Mouse (Mus musculus): ENCODE measurements around the gene Saxo1. TPM values are rescaled to one million over a fixed set of nuclear protein-coding genes. Genes with fewer than 3 reads are reported as not detected.
A peak's percentile ranks its signal among the peaks of the same experiment; 100 is the strongest.

Saxo1 gene
- total and polyA plus RNA-seq, 3 experiments: not detected

- no peak overlapping the region for H3K9ac ChIP-seq (ENCODE audit: control insufficient read depth, low read depth, low read length, poor library complexity, severe bottlenecking)
- H3K27me3 ChIP-seq (ENCODE audit: control insufficient read depth in 1 of 2, insufficient read depth in 2 of 2, low read length in 2 of 2): peaks cover 0 to 10% of the 10 kb centered on the region in 2 experiments; a peak in 2 of 4 replicates
Measured at GRCm38 (mm10) chr4:86538936-86539335, 19.2 kb downstream of the Saxo1 start.

GRCm38 (mm10) chr4:86537972-86538371 is 20.2 kb downstream of the Saxo1 start:
- Histone ChIP-seq H3K4me3 (ENCODE audit: control insufficient read depth in 1 of 2, insufficient read depth in 1 of 2, low read depth in 2 of 2, low read length in 2 of 2) (no peak overlapping the region), H3K27ac (ENCODE audit: control insufficient read depth, low read depth, low read length) (no peak overlapping the region), H3K9ac (ENCODE audit: control insufficient read depth, low read depth, low read length, poor library complexity, severe bottlenecking) (no peak overlapping the region), H3K4me1 (ENCODE audit: control insufficient read depth in 1 of 2, insufficient read depth in 2 of 2, low read length in 2 of 2) (peaks cover 0 to 3% of the 10 kb centered on the region in 2 experiments; a peak in 1 of 4 replicates), H3K9me3 (replicated peaks; ENCODE audit: insufficient read depth, low read length) (no peaks in the 10 kb centered on the region), H3K36me3 (ENCODE audit: control insufficient read depth in 1 of 2, insufficient read depth in 2 of 2, low read length in 2 of 2) (no peaks in the 10 kb centered on the region), H3K79me2 (ENCODE audit: control insufficient read depth, insufficient read depth, low read length, poor library complexity) (no peaks in the 10 kb centered on the region), H3K27me3 (ENCODE audit: control insufficient read depth in 1 of 2, insufficient read depth in 2 of 2, low read length in 2 of 2) (peaks cover 0 to 8% of the 10 kb centered on the region in 2 experiments; a peak in 2 of 4 replicates)
- TF ChIP-seq ZC3H11A (IDR thresholded peaks at IDR 0.05; ENCODE audit: low read depth, low read length) (peak; percentile 52), JUND (IDR thresholded peaks at IDR 0.05; ENCODE audit: low read depth, low read length) (no peak), RCOR1 (IDR thresholded peaks at IDR 0.05; ENCODE audit: low read depth, low read length) (no peak), ZNF384 (IDR thresholded peaks at IDR 0.05; ENCODE audit: low read depth, low read length) (peak; percentile 81), NELFE (IDR thresholded peaks at IDR 0.05; ENCODE audit: low read depth, low read length) (no peak), BHLHE40 (IDR thresholded peaks at IDR 0.05; ENCODE audit: borderline replicate concordance, low read depth, low read length) (no peak), HCFC1 (IDR thresholded peaks at IDR 0.05; ENCODE audit: low read depth, low read length) (no peak), SMC3 (IDR thresholded peaks at IDR 0.05; ENCODE audit: low read depth, low read length) (peak; percentile 87), RAD21 (IDR thresholded peaks at IDR 0.05; ENCODE audit: low read depth, low read length) (peak; percentile 70), ELF1 (IDR thresholded peaks at IDR 0.05; ENCODE audit: low read depth, low read length) (no peak), CTCF (IDR thresholded peaks at IDR 0.05 in 2 of 3, conservative IDR thresholded peaks at IDR 0.05 in 1 of 3; ENCODE audit: control insufficient read depth in 1 of 3, insufficient read depth in 1 of 3, low read depth in 2 of 3, low read length in 3 of 3, poor library complexity in 1 of 3, severe bottlenecking in 1 of 3) (peak; percentile 69 to 84 (median 73))
- DNase-seq (ENCODE audit: low read depth, low spot score): peak; percentile 71

More at GRCm38 (mm10) chr4:86538936-86539335, 19.2 kb downstream of the Saxo1 start:
- TF ChIP-seq TAL1 (IDR thresholded peaks at IDR 0.05; ENCODE audit: low read length): no peak
- no peak for TF ChIP-seq E2F4 (IDR thresholded peaks at IDR 0.05; ENCODE audit: borderline replicate concordance, low read depth, low read length)
- TF ChIP-seq POLR2AphosphoS5 (IDR thresholded peaks at IDR 0.05; ENCODE audit: borderline replicate concordance, low read depth, low read length): no peak
- no peak for TF ChIP-seq ELF1 (IDR thresholded peaks at IDR 0.05; ENCODE audit: low read depth, low read length)
- TF ChIP-seq RCOR1 (IDR thresholded peaks at IDR 0.05; ENCODE audit: low read depth, low read length): no peak
- no peak for TF ChIP-seq EP300 (IDR thresholded peaks at IDR 0.05; ENCODE audit: low read depth in 1 of 2, low read length in 2 of 2)
- no peak for TF ChIP-seq MAFK (IDR thresholded peaks at IDR 0.05; ENCODE audit: borderline replicate concordance, low read depth, low read length)
- no peak for TF ChIP-seq USF1 (IDR thresholded peaks at IDR 0.05; ENCODE audit: low read depth, low read length)
- Histone ChIP-seq H3K9me3 (replicated peaks; ENCODE audit: insufficient read depth, low read length) (no peaks in the 10 kb centered on the region), H3K4me3 (ENCODE audit: control insufficient read depth in 1 of 2, insufficient read depth in 1 of 2, low read depth in 2 of 2, low read length in 2 of 2) (no peak overlapping the region), H3K27ac (ENCODE audit: control insufficient read depth, low read depth, low read length) (no peak overlapping the region), H3K4me1 (ENCODE audit: control insufficient read depth in 1 of 2, insufficient read depth in 2 of 2, low read length in 2 of 2) (peaks cover 0 to 3% of the 10 kb centered on the region in 2 experiments; a peak in 1 of 4 replicates), H3K36me3 (ENCODE audit: control insufficient read depth in 1 of 2, insufficient read depth in 2 of 2, low read length in 2 of 2) (no peaks in the 10 kb centered on the region), H3K79me2 (ENCODE audit: control insufficient read depth, insufficient read depth, low read length, poor library complexity) (no peaks in the 10 kb centered on the region)
- no peak for DNase-seq (ENCODE audit: low read depth, low spot score)

Measured in MEL (cell line).